Mouse (Mus musculus): ENCODE data around the gene Bicd2.

Gene Bicd2

DNA sequence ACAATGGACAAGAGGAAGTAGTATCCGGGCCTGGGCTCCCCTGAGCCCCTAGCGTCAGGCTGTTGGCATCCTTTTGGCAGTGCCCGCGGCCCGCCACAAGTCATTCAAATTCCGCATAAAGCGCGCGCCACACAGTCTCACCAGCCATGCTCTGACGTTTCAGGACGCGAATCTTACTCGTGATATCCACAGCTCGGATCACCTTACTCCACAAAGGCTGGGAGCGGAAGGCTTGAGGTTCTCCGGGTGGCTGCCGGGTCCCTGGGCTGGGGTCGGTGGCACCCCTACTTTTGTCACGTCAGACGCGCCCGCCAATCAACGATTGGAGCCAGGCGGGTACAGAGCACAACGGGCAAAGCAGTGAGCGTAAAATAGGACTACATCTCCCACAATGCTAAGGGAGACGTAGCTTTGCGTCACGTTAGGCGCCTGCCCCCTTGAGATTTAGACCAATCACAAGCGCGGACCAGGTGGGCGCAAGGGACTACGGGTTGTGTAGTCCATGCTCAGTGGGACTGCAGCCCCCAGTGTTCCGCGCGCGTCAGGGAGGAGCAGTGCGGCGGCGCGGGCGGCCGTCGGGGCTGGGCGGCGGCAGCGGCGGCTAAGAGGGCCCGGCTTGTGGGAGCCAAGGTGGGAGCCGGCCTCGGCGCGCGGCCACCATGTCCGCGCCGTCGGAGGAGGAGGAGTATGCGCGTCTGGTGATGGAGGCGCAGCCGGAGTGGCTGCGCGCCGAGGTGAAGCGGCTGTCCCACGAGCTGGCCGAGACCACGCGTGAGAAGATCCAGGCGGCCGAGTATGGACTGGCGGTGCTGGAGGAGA, at the start of gene Bicd2:
TSS of gene Bicd2 (plus strand) at position 574 of the 819 bp plus-strand sequence.
- in situ Hi-C loops (cut with MboI; ENCODE audit: low pct_unique_long_range_greater_than_20kb in 1 of 2, low sequenced_read_pairs in 2 of 2, unreplicated experiment in 1 of 2) = no loop called here

GRCm38 (mm10) chr13:49291949-49292348, 49.4 kb upstream of the Bicd2 start:
- in situ Hi-C loops (cut with MboI; ENCODE audit: low pct_unique_long_range_greater_than_20kb in 1 of 2, low sequenced_read_pairs in 2 of 2, unreplicated experiment in 1 of 2) = no loop called here

DNA sequence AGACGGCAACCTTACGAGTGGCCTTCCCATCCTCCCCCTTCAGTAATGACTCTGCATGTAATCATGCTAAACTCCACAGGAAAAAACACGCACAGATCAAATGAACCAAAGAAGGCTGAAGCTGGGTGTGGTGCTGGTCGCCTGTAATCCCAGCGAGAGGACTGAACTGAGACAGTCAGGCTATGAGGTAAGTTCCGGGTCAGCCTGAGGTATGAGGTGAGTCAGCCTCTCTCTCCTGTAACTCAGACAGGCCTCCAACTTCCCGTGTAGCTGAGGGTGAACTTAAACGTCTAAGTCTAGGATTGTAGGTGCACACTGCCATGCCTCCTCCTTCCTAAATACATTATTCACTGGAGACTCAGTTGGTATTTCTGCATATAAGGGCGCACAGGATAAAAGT, 47.3 kb upstream of the Bicd2 start:
- in situ Hi-C loops (cut with MboI; ENCODE audit: low pct_unique_long_range_greater_than_20kb in 1 of 2, low sequenced_read_pairs in 2 of 2, unreplicated experiment in 1 of 2) = no loop called here

GRCm38 (mm10) chr13:49296270-49296669, 45.1 kb upstream of the Bicd2 start:
- in situ Hi-C loops (cut with MboI; ENCODE audit: low pct_unique_long_range_greater_than_20kb in 1 of 2, low sequenced_read_pairs in 2 of 2, unreplicated experiment in 1 of 2) = no loop called here

- in situ Hi-C loops (cut with MboI; ENCODE audit: low pct_unique_long_range_greater_than_20kb in 1 of 2, low sequenced_read_pairs in 2 of 2, unreplicated experiment in 1 of 2) = no loop called here
These were observed 42.6 kb upstream of the Bicd2 start for GRCm38 (mm10) chr13:49298514-49299381.

DNA sequence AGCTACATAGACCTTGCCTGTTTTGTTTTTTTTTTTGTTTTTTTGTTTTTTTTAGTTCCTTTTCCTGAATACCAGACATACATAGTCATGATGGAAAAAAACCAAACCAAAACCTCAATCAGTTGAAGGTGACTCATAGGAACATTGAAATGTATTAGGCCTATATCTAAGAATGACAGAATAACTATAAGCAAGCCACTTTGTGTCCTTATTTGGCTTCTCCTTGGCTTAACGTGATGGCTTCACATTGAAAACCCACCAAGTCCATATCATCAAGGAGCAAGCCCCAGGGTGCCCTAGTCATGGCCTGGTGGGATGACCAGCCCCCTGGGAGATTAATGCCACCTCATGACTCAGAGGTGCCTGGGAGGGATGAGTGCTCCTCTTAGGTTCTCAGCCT, 40.6 kb upstream of the Bicd2 start:
- in situ Hi-C loops (cut with MboI; ENCODE audit: low pct_unique_long_range_greater_than_20kb in 1 of 2, low sequenced_read_pairs in 2 of 2, unreplicated experiment in 1 of 2) = no loop called here

GRCm38 (mm10) chr13:49306771-49307310, 34.5 kb upstream of the Bicd2 start:
- in situ Hi-C loops (cut with MboI; ENCODE audit: low pct_unique_long_range_greater_than_20kb in 1 of 2, low sequenced_read_pairs in 2 of 2, unreplicated experiment in 1 of 2) = no loop called here

- in situ Hi-C loops (cut with MboI; ENCODE audit: low pct_unique_long_range_greater_than_20kb in 1 of 2, low sequenced_read_pairs in 2 of 2, unreplicated experiment in 1 of 2) = no loop called here
These were observed 33.9 kb upstream of the Bicd2 start for GRCm38 (mm10) chr13:49307311-49307969.

DNA sequence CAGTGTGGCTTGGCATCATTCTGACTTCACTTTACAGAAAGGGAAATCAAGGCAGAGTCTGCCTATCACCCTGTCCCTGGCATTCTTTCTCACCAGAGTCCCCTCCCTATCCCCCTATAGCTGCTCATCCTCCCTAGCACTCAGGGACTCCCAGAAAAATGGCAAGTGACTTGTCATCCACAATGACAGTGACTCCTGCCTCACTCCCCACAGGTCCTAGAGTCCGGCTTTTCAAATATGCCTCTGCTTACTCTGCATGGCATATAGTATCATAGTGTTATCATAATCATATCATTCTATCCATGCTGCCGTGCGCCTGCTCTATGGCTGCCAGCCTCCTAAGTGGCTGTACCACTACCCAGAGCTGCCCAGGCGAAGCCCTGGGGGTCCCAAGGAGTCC, 33.2 kb upstream of the Bicd2 start:
- in situ Hi-C loops (cut with MboI; ENCODE audit: low pct_unique_long_range_greater_than_20kb in 1 of 2, low sequenced_read_pairs in 2 of 2, unreplicated experiment in 1 of 2) = no loop called here

- in situ Hi-C loops (cut with MboI; ENCODE audit: low pct_unique_long_range_greater_than_20kb in 1 of 2, low sequenced_read_pairs in 2 of 2, unreplicated experiment in 1 of 2) = no loop called here
These were observed 32.5 kb upstream of the Bicd2 start for GRCm38 (mm10) chr13:49308861-49309403.

DNA sequence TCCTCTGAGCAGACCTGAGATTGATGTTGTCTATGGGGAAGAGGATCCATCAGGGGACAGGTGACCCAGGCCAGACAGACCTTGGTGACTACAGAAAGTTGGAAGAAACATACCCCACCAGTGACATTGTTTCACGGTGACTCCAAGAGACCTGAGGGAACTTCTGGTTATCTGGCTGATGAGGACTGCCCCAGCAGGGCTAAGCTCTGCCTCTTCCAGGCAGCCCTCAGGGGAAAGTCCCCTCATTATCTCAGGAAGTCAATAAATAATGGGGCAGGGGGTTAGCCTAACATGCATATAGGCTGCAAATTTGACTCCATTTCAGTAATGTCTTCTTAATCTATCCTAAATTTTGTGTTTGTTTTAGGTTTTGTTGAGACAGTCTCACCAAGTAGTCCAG, 31.9 kb upstream of the Bicd2 start:
- in situ Hi-C loops (cut with MboI; ENCODE audit: low pct_unique_long_range_greater_than_20kb in 1 of 2, low sequenced_read_pairs in 2 of 2, unreplicated experiment in 1 of 2) = no loop called here

- in situ Hi-C loops (cut with MboI; ENCODE audit: low pct_unique_long_range_greater_than_20kb in 1 of 2, low sequenced_read_pairs in 2 of 2, unreplicated experiment in 1 of 2) = no loop called here
These were observed 29.7 kb upstream of the Bicd2 start for GRCm38 (mm10) chr13:49311642-49312041.

GRCm38 (mm10) chr13:49316386-49317162, 24.8 kb upstream of the Bicd2 start:
- in situ Hi-C loops (cut with MboI; ENCODE audit: low pct_unique_long_range_greater_than_20kb in 1 of 2, low sequenced_read_pairs in 2 of 2, unreplicated experiment in 1 of 2) = no loop called here

GRCm38 (mm10) chr13:49317508-49317907, 23.9 kb upstream of the Bicd2 start:
- in situ Hi-C loops (cut with MboI; ENCODE audit: low pct_unique_long_range_greater_than_20kb in 1 of 2, low sequenced_read_pairs in 2 of 2, unreplicated experiment in 1 of 2) = no loop called here

GRCm38 (mm10) chr13:49317914-49318313, 23.5 kb upstream of the Bicd2 start:
- in situ Hi-C loops (cut with MboI; ENCODE audit: low pct_unique_long_range_greater_than_20kb in 1 of 2, low sequenced_read_pairs in 2 of 2, unreplicated experiment in 1 of 2) = no loop called here

DNA sequence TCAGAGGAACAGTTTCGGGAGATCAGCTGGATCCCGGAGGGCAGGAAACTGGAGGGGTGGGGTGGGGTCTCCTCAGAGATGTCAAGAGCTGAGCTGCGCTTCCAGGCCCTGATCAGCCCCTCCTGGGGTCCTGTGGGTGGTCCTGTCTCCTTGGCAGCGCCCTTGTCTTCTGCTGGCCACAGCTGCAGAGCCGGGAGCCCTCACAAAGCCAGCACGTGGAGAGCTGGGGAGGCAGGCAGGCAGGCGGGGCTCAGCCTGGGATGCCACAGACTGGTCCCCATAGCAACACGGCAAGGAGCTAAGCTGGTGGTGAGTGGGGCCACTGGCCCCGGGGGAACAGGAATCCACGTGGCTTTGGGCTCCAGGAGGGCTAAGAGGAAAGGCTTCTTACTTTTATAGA, 21.3 kb upstream of the Bicd2 start, which contains the start of gene Fgd3:
TSS of gene Fgd3 (minus strand) at position 272 of the 400 bp plus-strand sequence.
- in situ Hi-C loops (cut with MboI; ENCODE audit: low pct_unique_long_range_greater_than_20kb in 1 of 2, low sequenced_read_pairs in 2 of 2, unreplicated experiment in 1 of 2) = no loop called here

GRCm38 (mm10) chr13:49320514-49320913, 20.9 kb upstream of the Bicd2 start:
- in situ Hi-C loops (cut with MboI; ENCODE audit: low pct_unique_long_range_greater_than_20kb in 1 of 2, low sequenced_read_pairs in 2 of 2, unreplicated experiment in 1 of 2) = no loop called here

DNA sequence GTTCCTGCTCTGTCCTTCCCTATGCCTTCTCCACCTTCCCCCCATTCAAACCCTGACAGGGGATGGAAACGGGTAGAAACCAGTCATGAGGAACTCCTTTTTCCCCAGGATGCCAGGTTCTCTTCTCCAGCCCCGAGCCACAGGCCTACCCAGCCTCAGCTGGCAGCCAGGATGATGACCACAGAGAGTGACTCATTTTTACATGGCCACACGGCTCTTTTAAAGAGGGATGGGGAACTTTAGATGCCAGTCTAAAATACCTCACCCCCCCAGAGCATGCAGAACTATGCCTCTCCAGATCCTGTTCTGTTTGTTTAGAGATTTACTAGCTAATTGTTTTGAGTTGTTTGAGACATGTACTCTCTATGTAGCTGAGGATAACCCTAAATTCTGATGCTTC, 19.9 kb upstream of the Bicd2 start:
- in situ Hi-C loops (cut with MboI; ENCODE audit: low pct_unique_long_range_greater_than_20kb in 1 of 2, low sequenced_read_pairs in 2 of 2, unreplicated experiment in 1 of 2) = no loop called here
